Mouse (Mus musculus): Measurements from ENCODE around the gene Gpld1. TPM values are rescaled to one million over a fixed set of nuclear protein-coding genes. Genes with fewer than 3 reads are reported as not detected.

Gpld1 gene
- polyA plus RNA-seq (2015; fragmentation: Nextera tagmentation; extraction: Ambion mirVana): 0.79 and 3.3 TPM in 2 replicates

GRCm38 (mm10) chr13:24942512-24943282 is at the start of gene Gpld1:
Gpld1 (plus strand) TSS chr13:24943152.
- H3K9ac ChIP-seq: no peak within 1 kb of the TSS
- peaks cover 14% of the 10 kb centered on the region for H3K4me1 ChIP-seq
- no peaks in the 10 kb centered on the region for H3K36me3 ChIP-seq
- H3K9me3 ChIP-seq: no peaks in the 10 kb centered on the region
- H3K27ac ChIP-seq: no peak within 1 kb of the TSS
- no peaks in the 10 kb centered on the region for H3K27me3 ChIP-seq
- 50% methylated on average over 17 of the region's 17 CpGs for WGBS
- no peak within 1 kb of the TSS for H3K4me3 ChIP-seq
- no peak for ATAC-seq (ENCODE audit: insufficient number of reproducible peaks, insufficient read depth, low FRiP score, low TSS enrichment, low read depth)
- no peak within 1 kb of the TSS for H3K4me2 ChIP-seq

DNA sequence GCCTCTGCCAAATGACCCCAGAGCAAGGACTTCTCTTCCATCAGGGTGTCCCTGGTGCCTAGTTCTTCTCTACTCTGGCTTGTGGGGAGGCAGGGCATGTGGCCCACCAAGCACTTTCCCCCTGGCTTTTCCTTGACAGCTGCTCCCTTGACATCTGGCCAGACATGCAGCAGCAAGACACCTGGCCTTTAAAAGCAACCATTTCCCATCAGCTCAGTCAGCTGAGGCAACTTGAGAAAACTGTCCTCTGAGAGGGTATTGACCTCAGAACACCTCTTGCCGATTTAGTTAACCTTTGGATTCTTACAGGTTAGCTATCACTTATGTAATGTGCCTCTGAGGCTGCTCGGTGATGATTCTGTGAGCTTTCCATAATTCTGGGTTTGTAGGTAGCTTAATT is 49.1 kb upstream of the Gpld1 start:
- 77% methylated on average over 2 of the region's 2 CpGs for WGBS
- H3K36me3 ChIP-seq: no peaks in the 10 kb centered on the region

GRCm38 (mm10) chr13:24901916-24902315 is 41.0 kb upstream of the Gpld1 start:
- no peaks in the 10 kb centered on the region for H3K27me3 ChIP-seq
- H3K4me2 ChIP-seq: no peak overlapping the region
- H3K4me3 ChIP-seq: no peak overlapping the region
- H3K27ac ChIP-seq: no peak overlapping the region
- H3K36me3 ChIP-seq: no peaks in the 10 kb centered on the region
- H3K9me3 ChIP-seq: no peaks in the 10 kb centered on the region
- ATAC-seq (ENCODE audit: insufficient number of reproducible peaks, insufficient read depth, low FRiP score, low TSS enrichment, low read depth): no peak
- no peak overlapping the region for H3K9ac ChIP-seq
- no peaks in the 10 kb centered on the region for H3K4me1 ChIP-seq
- 86% methylated on average over 2 of the region's 2 CpGs for WGBS

More for the DNA sequence above, 49.1 kb upstream of the Gpld1 start:
- ATAC-seq (ENCODE audit: insufficient number of reproducible peaks, insufficient read depth, low FRiP score, low TSS enrichment, low read depth): no peak
- H3K4me1 ChIP-seq: no peaks in the 10 kb centered on the region
- H3K9ac ChIP-seq: no peak overlapping the region
- H3K4me3 ChIP-seq: no peak overlapping the region
- H3K4me2 ChIP-seq: no peak overlapping the region
- H3K9me3 ChIP-seq: no peaks in the 10 kb centered on the region
- H3K27me3 ChIP-seq: no peaks in the 10 kb centered on the region
- no peak overlapping the region for H3K27ac ChIP-seq

- no peak overlapping the region for H3K9ac ChIP-seq
- H3K27me3 ChIP-seq: no peaks in the 10 kb centered on the region
- H3K4me2 ChIP-seq: no peak overlapping the region
- no peak overlapping the region for H3K27ac ChIP-seq
- H3K9me3 ChIP-seq: no peaks in the 10 kb centered on the region
- H3K4me1 ChIP-seq: no peaks in the 10 kb centered on the region
- no peaks in the 10 kb centered on the region for H3K36me3 ChIP-seq
- 78% methylated on average over 6 of the region's 6 CpGs for WGBS
- ATAC-seq (ENCODE audit: insufficient number of reproducible peaks, insufficient read depth, low FRiP score, low TSS enrichment, low read depth): no peak
- H3K4me3 ChIP-seq: no peak overlapping the region
Measured at GRCm38 (mm10) chr13:24903412-24903811, 39.5 kb upstream of the Gpld1 start.

DNA sequence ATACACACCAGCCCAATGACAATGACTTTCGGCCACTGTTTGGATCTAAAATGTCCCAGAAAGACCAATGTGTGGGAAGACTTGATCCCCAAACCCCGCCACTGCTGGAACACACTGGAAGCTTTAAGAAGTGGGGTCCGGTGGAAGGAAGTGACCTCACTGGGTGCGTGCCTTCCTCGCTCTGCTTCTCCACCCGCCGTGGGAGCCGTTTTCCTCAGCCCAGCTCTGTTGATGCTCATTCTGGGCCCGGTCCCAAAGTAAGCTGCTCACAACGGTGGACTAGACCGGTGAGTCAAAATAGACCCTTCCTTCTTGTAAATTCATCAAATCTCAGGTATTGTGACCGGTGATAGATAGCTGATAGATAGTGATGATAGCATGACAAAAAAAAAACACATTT is 37.5 kb upstream of the Gpld1 start:
- H3K4me3 ChIP-seq: no peak overlapping the region
- no peak overlapping the region for H3K4me2 ChIP-seq
- no peak overlapping the region for H3K9ac ChIP-seq
- no peak overlapping the region for H3K27ac ChIP-seq
- no peaks in the 10 kb centered on the region for H3K4me1 ChIP-seq
- H3K9me3 ChIP-seq: no peaks in the 10 kb centered on the region
- 92% methylated on average over 12 of the region's 12 CpGs for WGBS
- peaks cover 9% of the 10 kb centered on the region; the same call in 1 of the 2 replicates for H3K36me3 ChIP-seq
- no peak for ATAC-seq (ENCODE audit: insufficient number of reproducible peaks, insufficient read depth, low FRiP score, low TSS enrichment, low read depth)
- H3K27me3 ChIP-seq: no peaks in the 10 kb centered on the region

DNA sequence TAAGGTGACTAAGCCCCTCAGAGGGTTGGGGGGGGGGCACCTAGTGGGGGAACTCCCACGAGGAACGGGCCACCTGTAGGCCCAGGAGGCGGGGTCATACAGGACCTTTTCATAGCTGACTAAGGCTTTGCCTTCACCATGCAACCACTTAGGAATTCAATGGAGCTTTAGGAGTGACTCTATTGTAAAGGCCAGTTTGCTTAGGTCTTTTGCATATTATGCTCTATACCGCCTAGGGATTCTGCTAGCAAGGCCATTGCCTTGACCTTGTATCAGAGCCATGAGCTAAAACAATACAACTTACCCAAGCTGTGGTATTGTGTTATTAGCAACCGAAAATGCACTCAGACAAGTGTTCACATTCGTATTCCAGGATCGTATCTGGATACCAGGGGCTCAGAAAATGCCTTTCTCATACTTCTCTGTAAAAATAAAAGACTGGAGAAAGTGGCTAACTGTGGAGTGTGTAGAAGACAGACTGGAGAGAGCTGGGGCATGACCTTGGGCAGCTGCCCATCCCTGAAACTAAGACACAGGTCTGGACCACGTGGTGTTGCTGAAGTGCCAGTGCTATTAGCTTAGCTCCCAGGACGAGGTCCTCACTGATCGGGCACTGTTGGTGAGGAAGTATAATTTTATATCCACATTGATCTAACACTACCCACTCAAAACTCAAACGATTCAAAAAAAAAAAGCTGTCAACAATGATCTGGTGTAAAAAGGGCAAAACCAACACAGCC is 36.0 kb upstream of the Gpld1 start:
- H3K4me3 ChIP-seq: no peak overlapping the region

GRCm38 (mm10) chr13:24909112-24909511 is 33.8 kb upstream of the Gpld1 start:
- no peaks in the 10 kb centered on the region for H3K27me3 ChIP-seq
- ATAC-seq (ENCODE audit: insufficient number of reproducible peaks, insufficient read depth, low FRiP score, low TSS enrichment, low read depth): no peak
- peaks cover 19% of the 10 kb centered on the region for H3K36me3 ChIP-seq
- H3K9me3 ChIP-seq: no peaks in the 10 kb centered on the region
- H3K4me1 ChIP-seq: no peaks in the 10 kb centered on the region
- H3K27ac ChIP-seq: no peak overlapping the region
- H3K4me3 ChIP-seq: no peak overlapping the region
- no peak overlapping the region for H3K9ac ChIP-seq
- 90% methylated on average over 1 of the region's 1 CpGs for WGBS
- no peak overlapping the region for H3K4me2 ChIP-seq

More for the DNA sequence above, 36.0 kb upstream of the Gpld1 start:
- H3K9ac ChIP-seq: no peak overlapping the region
- no peak for ATAC-seq (ENCODE audit: insufficient number of reproducible peaks, insufficient read depth, low FRiP score, low TSS enrichment, low read depth)
- no peaks in the 10 kb centered on the region for H3K9me3 ChIP-seq
- H3K4me1 ChIP-seq: no peaks in the 10 kb centered on the region
- H3K27me3 ChIP-seq: no peaks in the 10 kb centered on the region
- 82% methylated on average over 11 of the region's 11 CpGs for WGBS
- H3K36me3 ChIP-seq: peaks cover 15% of the 10 kb centered on the region
- H3K4me2 ChIP-seq: no peak overlapping the region
- no peak overlapping the region for H3K27ac ChIP-seq

GRCm38 (mm10) chr13:24913576-24913975 is 29.4 kb upstream of the Gpld1 start:
- no peak for ATAC-seq (ENCODE audit: insufficient number of reproducible peaks, insufficient read depth, low FRiP score, low TSS enrichment, low read depth)
- H3K27ac ChIP-seq: no peak overlapping the region
- no peak overlapping the region for H3K4me2 ChIP-seq
- H3K4me3 ChIP-seq: no peak overlapping the region
- H3K27me3 ChIP-seq: no peaks in the 10 kb centered on the region
- H3K9me3 ChIP-seq: no peaks in the 10 kb centered on the region
- peaks cover 40% of the 10 kb centered on the region for H3K36me3 ChIP-seq
- 89% methylated on average over 7 of the region's 7 CpGs for WGBS
- H3K9ac ChIP-seq: no peak overlapping the region
- H3K4me1 ChIP-seq: no peaks in the 10 kb centered on the region

DNA sequence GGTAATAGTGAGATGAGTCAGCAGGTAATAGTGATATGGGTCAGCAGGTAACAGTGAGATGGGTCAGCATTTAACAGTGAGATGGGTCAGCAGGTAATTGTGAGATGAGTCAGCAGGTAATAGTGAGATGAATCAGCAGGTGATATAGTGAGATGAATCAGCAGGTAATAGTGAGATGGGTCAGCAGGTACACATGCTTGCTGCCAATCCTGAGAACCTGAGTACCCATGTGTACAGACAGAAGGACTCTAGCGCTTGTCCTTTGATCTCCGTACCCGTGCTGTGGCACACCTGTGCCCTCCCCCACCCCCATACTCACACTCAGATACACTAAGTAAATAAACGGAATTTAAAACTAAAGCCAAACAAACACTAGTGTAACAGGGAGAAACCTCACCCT is 28.0 kb upstream of the Gpld1 start:
- H3K4me2 ChIP-seq: no peak overlapping the region
- no peak overlapping the region for H3K9ac ChIP-seq
- ATAC-seq (ENCODE audit: insufficient number of reproducible peaks, insufficient read depth, low FRiP score, low TSS enrichment, low read depth): no peak
- WGBS: 93% methylated on average over 4 of the region's 4 CpGs
- peaks cover 42% of the 10 kb centered on the region for H3K36me3 ChIP-seq
- no peak overlapping the region for H3K27ac ChIP-seq
- no peaks in the 10 kb centered on the region for H3K4me1 ChIP-seq
- H3K4me3 ChIP-seq: no peak overlapping the region
- no peaks in the 10 kb centered on the region for H3K9me3 ChIP-seq
- no peaks in the 10 kb centered on the region for H3K27me3 ChIP-seq

- WGBS: 69% methylated on average over 13 of the region's 13 CpGs
- Histone ChIP-seq H3K27ac (no peak overlapping the region), H3K4me1 (no peaks in the 10 kb centered on the region), H3K4me2 (no peak overlapping the region), H3K9ac (no peak overlapping the region), H3K9me3 (no peaks in the 10 kb centered on the region), H3K4me3 (no peak overlapping the region), H3K27me3 (no peaks in the 10 kb centered on the region), H3K36me3 (peaks cover 38% of the 10 kb centered on the region)
- ATAC-seq (ENCODE audit: insufficient number of reproducible peaks, insufficient read depth, low FRiP score, low TSS enrichment, low read depth): no peak
Measured at GRCm38 (mm10) chr13:24915831-24916230, 27.1 kb upstream of the Gpld1 start.

DNA sequence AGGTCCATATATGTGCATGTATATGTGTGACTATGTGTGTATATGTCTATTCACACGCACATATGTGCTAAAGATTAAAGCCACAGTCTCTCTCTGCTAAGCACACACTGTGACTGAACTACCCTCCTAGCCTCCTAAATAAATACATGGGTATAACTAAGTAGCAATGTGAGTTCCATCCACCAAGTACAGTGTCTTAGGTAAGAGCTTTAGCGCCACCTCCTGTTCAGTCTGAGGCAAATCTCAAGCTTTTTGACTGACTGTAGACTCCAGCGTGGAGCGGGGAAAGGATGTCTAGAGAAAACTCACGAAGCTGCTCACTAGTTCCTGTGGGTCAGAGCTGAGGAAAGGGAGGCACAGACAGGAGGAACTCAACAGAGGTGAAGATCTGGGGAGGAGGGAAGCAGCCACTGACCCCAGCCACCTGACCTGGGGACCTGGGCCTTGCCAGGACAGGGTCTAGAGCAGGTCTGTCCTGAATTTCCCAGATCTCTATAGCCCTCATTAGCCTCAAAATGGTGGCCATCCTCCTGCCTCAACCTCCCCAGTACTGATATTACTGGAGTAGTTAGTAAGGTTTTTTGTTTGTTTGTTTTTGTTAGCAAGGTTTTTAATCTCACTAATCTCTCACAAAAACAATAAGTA is 22.5 kb upstream of the Gpld1 start:
- Histone ChIP-seq H3K27ac (no peak overlapping the region), H3K9me3 (no peaks in the 10 kb centered on the region), H3K4me1 (no peaks in the 10 kb centered on the region), H3K27me3 (no peaks in the 10 kb centered on the region), H3K36me3 (peaks cover 49% of the 10 kb centered on the region), H3K9ac (no peak overlapping the region), H3K4me2 (no peak overlapping the region), H3K4me3 (no peak overlapping the region)
- ATAC-seq (ENCODE audit: insufficient number of reproducible peaks, insufficient read depth, low FRiP score, low TSS enrichment, low read depth): no peak
- 26% methylated on average over 5 of the region's 5 CpGs for WGBS

Data from embryonic facial prominence, embryonic 13.5 days (tissue).